Mouse (Mus musculus) stomach, postnatal 0 days (tissue): ENCODE measurements around the gene Apoa2.

Source experiments
- CTCF ChIP-seq: IDR thresholded peaks from 2 replicates; pipeline ENCODE4 v1.5.1; 2016; ENCODE audit warnings: antibody characterized with exemption, low read depth, mild to moderate bottlenecking, moderate library complexity
- EP300 ChIP-seq: optimal IDR thresholded peaks from 2 replicates; pipeline ENCODE3; 2016; ENCODE audit warnings: antibody characterized with exemption

DNA sequence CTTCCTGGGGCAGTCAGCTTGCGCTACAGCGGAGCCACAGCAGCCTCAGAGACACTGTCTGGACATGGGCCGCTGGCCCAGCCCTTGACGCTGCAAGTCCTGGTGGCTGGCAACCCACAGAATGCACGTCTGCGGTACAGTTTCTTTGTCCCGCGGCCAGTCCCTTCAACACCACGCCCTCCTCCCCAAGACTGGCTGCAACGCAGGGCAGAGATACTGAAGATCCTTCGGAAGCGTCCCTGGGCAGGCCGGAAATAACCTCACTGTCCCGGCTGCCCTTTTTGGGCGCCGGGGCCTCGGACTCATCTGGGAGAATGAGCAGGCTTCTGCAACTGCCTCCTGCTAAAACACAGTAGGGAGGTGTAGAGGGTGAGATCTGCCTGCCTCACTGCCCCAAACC, 34.1 kb downstream of the Apoa2 start:
- TF ChIP-seq CTCF (no peak), EP300 (no peak)
